18 mouse cellular contexts compared by ENCODE assay signal in genomic region chr1:169659479-169659878, GRCm38 (mm10). TPM values are rescaled to one million over a fixed set of nuclear protein-coding genes. Genes with fewer than 3 reads are reported as not detected.
DNase-seq lines count a peak whose midpoint lies in the region; ATAC-seq lines count a peak whose summit lies in the region.
"Had no signal": no experiment of that assay in that cellular context is flagged by ENCODE, and none has a peak within 500 bp of the region (broad histone marks: within the 10 kb centered on the region; RNA-seq: fewer than 3 reads in every experiment).

No protein-coding gene starts in this region.

- 2% methylated on average over 4 of the region's 4 CpGs for WGBS in heart, embryonic 13.5 days
- 12% methylated on average over 4 of the region's 4 CpGs for WGBS in neural tube, embryonic 13.5 days

- H3K27ac ChIP-seq in heart, embryonic 13.5 days (replicated peaks), result no peak overlapping the region
- H3K27ac ChIP-seq in neural tube, embryonic 13.5 days (replicated peaks), result no peak overlapping the region
- H3K27ac ChIP-seq: embryonic facial prominence, embryonic 12.5 days; liver, embryonic 14.5 days; midbrain, embryonic 15.5 days had no signal

- H3K9ac ChIP-seq in heart, embryonic 13.5 days, result 0 out of 2 replicates have a peak overlapping the region, but pooled peaks have one; percentile 10
- 0 out of 2 replicates have a peak overlapping the region, but pooled peaks have one; percentile 27 for H3K9ac ChIP-seq in neural tube, embryonic 13.5 days
- H3K9ac ChIP-seq: embryonic facial prominence, embryonic 12.5 days; forebrain, postnatal 0 days; liver, embryonic 14.5 days; midbrain, embryonic 15.5 days had no signal

- ATAC-seq in heart, embryonic 13.5 days (ENCODE audit: extremely low read depth, insufficient number of reproducible peaks, low FRiP score, low TSS enrichment), result no peak
- ATAC-seq in neural tube, embryonic 13.5 days (ENCODE audit: low read depth), result no peak
- ATAC-seq: forebrain, postnatal 0 days; lung, postnatal 0 days; midbrain, embryonic 15.5 days had no signal

- no peaks in the 10 kb centered on the region for H3K9me3 ChIP-seq in heart, embryonic 13.5 days
- no peaks in the 10 kb centered on the region for H3K9me3 ChIP-seq in neural tube, embryonic 13.5 days
- H3K9me3 ChIP-seq: embryonic facial prominence, embryonic 12.5 days; megakaryocyte, embryonic 14.5 days; midbrain, embryonic 15.5 days had no signal

- H3K36me3 ChIP-seq in heart, embryonic 13.5 days, result no peaks in the 10 kb centered on the region
- no peaks in the 10 kb centered on the region for H3K36me3 ChIP-seq in neural tube, embryonic 13.5 days
- H3K36me3 ChIP-seq: embryonic facial prominence, embryonic 12.5 days; midbrain, embryonic 15.5 days had no signal

- H3K4me1 ChIP-seq in heart, embryonic 13.5 days, result peaks cover 15% of the 10 kb centered on the region
- no peaks in the 10 kb centered on the region for H3K4me1 ChIP-seq in neural tube, embryonic 13.5 days (replicated peaks)
- H3K4me1 ChIP-seq: megakaryocyte, embryonic 14.5 days had no signal

- no peak overlapping the region for H3K4me3 ChIP-seq in heart, embryonic 13.5 days
- no peak overlapping the region for H3K4me3 ChIP-seq in neural tube, embryonic 13.5 days
- H3K4me3 ChIP-seq: embryonic facial prominence, embryonic 12.5 days; megakaryocyte, embryonic 14.5 days; midbrain, embryonic 15.5 days had no signal

- H3K4me2 ChIP-seq in heart, embryonic 13.5 days, result no peak overlapping the region
- no peak overlapping the region for H3K4me2 ChIP-seq in neural tube, embryonic 13.5 days
- H3K4me2 ChIP-seq: embryonic facial prominence, embryonic 12.5 days; midbrain, embryonic 15.5 days had no signal

- H3K27me3 ChIP-seq in heart, embryonic 13.5 days (replicated peaks), result no peaks in the 10 kb centered on the region
- no peaks in the 10 kb centered on the region for H3K27me3 ChIP-seq in neural tube, embryonic 13.5 days
- H3K27me3 ChIP-seq: embryonic facial prominence, embryonic 12.5 days; midbrain, embryonic 15.5 days had no signal

- DNase-seq in heart, postnatal 25 days (ENCODE audit: low spot score), result no peak
- DNase-seq in neural tube, embryonic 10.5 days (ENCODE audit: extremely low spot score, low spot score), result no peak
- DNase-seq in kidney, postnatal 10 days, result peak; percentile 56
- DNase-seq in cerebellum, postnatal 14 days, result no peak
- no peak for DNase-seq in ovary, postnatal 10 days (ENCODE audit: low spot score)
- DNase-seq: adrenal gland, adult 2 months; cerebellum, postnatal 10 days; forebrain, postnatal 0 days; spleen, adult 18-20 months; thymus, postnatal 36 days had no signal

- intact Hi-C loops in heart, postnatal 25 days (cut with DNase I), result no loop called here

RNA-seq across cellular contexts. Expression of gene Rgs5, which starts 4.2 kb away (rescaled TPM):
- polyA plus RNA-seq in heart, embryonic 13.5 days (2015; fragmentation: Nextera tagmentation; extraction: Ambion mirVana), result 4.6 and 6.9 TPM in 2 replicates
- total RNA-seq in heart, postnatal 25 days (2021), result 100 to 1,000 TPM; 278 to 331 TPM
- 14.5 TPM in 2 replicates for polyA plus RNA-seq in neural tube, embryonic 13.5 days (2015; fragmentation: Nextera tagmentation; extraction: Ambion mirVana)
- total RNA-seq: hematopoietic stem cell, adult 5-6 weeks had no signal
